Mouse (Mus musculus) bone marrow macrophage, adult 2 months (primary cell): ENCODE measurements around the gene Dnase1l3.

Experiments used
- CTCF ChIP-seq: IDR thresholded peaks from 2 replicates; pipeline ENCODE4 v1.5.1; 2012; ENCODE audit warnings: low read depth, mild to moderate bottlenecking, low read length, moderate library complexity
- POLR2A ChIP-seq: IDR thresholded peaks from 2 replicates; pipeline ENCODE4 v1.6.1; 2012; ENCODE audit warnings: mild to moderate bottlenecking, low read depth, low read length, borderline replicate concordance

DNA sequence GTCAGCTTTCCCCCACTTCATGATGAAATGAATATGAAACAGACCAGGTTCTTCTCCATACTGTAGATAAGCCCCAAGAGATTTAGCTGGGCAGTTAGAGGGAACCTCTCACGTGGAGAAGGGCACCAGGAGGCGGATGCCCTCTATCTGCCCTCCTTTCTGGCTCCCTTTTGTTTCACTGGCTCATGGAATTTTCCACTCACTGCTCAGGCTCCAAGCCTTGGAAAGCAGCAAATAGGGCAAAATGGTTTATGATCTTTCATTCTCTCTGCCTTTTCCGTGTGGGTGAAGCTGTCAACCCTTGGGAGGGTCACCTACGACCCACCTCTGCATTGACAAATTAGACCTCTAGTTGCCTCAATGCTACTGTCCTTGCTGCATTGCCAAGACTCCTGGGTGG, 36.2 kb upstream of the Dnase1l3 start:
- no peak for TF ChIP-seq CTCF
- no peak for TF ChIP-seq POLR2A
